Mouse (Mus musculus) CD4-positive, CD25-positive, alpha-beta regulatory T cell, adult 9 weeks (primary cell): Measurements from ENCODE around the gene Col1a2. TPM values are rescaled to one million over a fixed set of nuclear protein-coding genes. Genes with fewer than 3 reads are reported as not detected.

Experiments used
- polyA plus RNA-seq: library from polyadenylated mRNA; unstranded; fragments of 100-300 nt; shearing (Covaris generic); gene quantifications from one replicate; pipeline ENCODE4 v1.2.1, GENCODE M21; 2017

The Col1a2 gene
- polyA plus RNA-seq, result 0.30 TPM

DNA sequence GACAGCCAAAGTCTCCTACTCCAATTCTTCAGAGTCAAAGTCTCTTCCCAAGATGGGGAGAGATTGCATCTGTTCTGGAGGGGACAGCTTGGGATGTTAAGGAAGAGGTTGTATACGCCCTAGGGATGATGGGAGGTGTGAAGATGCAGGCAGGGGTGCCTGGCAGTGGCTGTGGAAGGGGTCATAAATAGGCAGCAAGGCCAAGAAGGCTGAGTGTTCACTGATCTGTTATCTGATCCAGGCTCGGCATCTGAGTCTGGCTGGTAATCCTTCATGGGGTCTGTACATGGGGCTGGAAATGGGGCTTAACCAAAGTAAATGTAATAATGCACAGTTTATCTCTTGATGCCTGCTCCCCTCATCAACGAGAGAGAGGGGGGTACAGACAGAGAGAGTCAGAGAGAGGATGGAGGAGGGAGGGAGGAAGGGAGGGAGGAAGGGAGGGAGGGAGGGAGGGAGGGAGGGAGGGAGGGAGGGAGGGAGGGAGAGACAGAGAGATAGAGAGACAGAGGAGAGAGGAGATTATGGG lies at the start of gene Col1a2:
Col1a2 (plus strand) TSS at position 212 of the 529 bp plus-strand sequence.

Other genes starting within 250 kb of the Col1a2 start
- gene Casd1, start 96.0 kb downstream of the Col1a2 start, polyA plus RNA-seq, result 4.9 TPM
- not detected for gene Sgce, start 242.4 kb downstream of the Col1a2 start, polyA plus RNA-seq
- not detected for gene Peg10, start 242.5 kb downstream of the Col1a2 start, polyA plus RNA-seq